Mouse (Mus musculus) liver, adult 2 months (tissue): ENCODE results near the gene Med10.

ENCODE experiments used
- CTCF ChIP-seq: fragments of 200-500 bp; IDR thresholded peaks from 2 replicates; pipeline ENCODE4 v1.5.1; 2011; ENCODE audit warnings: low read depth, low read length, control low read depth
- POLR2A ChIP-seq: fragments of 200-500 bp; IDR thresholded peaks from 2 replicates; pipeline ENCODE4 v1.6.1; 2011; ENCODE audit warnings: low read length, control low read depth; ENCODE audit not compliant: insufficient read depth; ENCODE audit errors: extremely low read depth

DNA sequence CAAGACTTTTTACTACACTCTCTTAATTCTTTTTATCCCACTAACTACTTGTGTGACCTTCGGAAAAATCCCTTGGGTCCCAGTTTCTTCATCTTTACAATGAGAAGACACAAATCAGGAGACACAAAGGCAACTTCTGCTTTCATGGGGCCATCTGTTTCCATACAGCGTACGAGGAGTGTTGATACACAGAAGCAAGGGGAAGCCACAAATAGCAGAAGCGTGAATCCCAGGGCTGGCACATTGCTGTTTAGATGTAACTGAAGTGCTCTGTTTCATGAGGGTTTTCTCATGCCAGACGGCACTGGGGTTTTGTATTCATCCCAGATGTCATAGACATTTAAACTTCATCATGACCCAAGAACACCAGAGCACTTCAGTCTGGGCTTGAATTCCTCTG lies 13.5 kb upstream of the Med10 start:
- TF ChIP-seq POLR2A (no peak), CTCF (no peak)
